Mouse (Mus musculus): ENCODE results near the gene Irs3. TPM values are rescaled to one million over a fixed set of nuclear protein-coding genes. Genes with fewer than 3 reads are reported as not detected.
A peak's percentile ranks its signal among the peaks of the same experiment; 100 is the strongest.

The Irs3 gene
- polyA plus RNA-seq, 1 experiment from 2014 or later = 0.06 TPM

- no peak for ATAC-seq (ENCODE audit: borderline replicate concordance, extremely low read depth, low FRiP score, low TSS enrichment)
- Histone ChIP-seq H3K9ac (no peak overlapping the region), H3K27ac (no peak overlapping the region), H3K27me3 (no peaks in the 10 kb centered on the region), H3K4me2 (no peak overlapping the region), H3K36me3 (peaks cover 8% of the 10 kb centered on the region), H3K9me3 (no peaks in the 10 kb centered on the region), H3K4me1 (peaks cover 18% of the 10 kb centered on the region), H3K4me3 (no peak overlapping the region)
- WGBS = 92% methylated on average over 10 of the region's 10 CpGs
Measured at GRCm38 (mm10) chr5:137653366-137653765, 7.9 kb upstream of the Irs3 start.

GRCm38 (mm10) chr5:137652474-137652873 lies 7.0 kb upstream of the Irs3 start:
- H3K27ac ChIP-seq = no peak overlapping the region
- peaks cover 21% of the 10 kb centered on the region for H3K4me1 ChIP-seq
- no peak for ATAC-seq (ENCODE audit: borderline replicate concordance, extremely low read depth, low FRiP score, low TSS enrichment)
- H3K27me3 ChIP-seq = no peaks in the 10 kb centered on the region
- H3K4me2 ChIP-seq = no peak overlapping the region
- WGBS = 11% methylated on average over 3 of the region's 3 CpGs
- no peaks in the 10 kb centered on the region for H3K9me3 ChIP-seq
- no peak overlapping the region for H3K4me3 ChIP-seq
- no peak overlapping the region for H3K9ac ChIP-seq
- H3K36me3 ChIP-seq = peaks cover 5% of the 10 kb centered on the region

GRCm38 (mm10) chr5:137649669-137650571 lies 4.4 kb upstream of the Irs3 start:
- 12% methylated on average over 18 of the region's 18 CpGs for WGBS
- Histone ChIP-seq H3K4me1 (peaks cover 21% of the 10 kb centered on the region), H3K4me3 (no peak overlapping the region), H3K4me2 (peak overlapping the region; percentile 39; the same call in 1 of the 2 replicates), H3K27ac (no peak overlapping the region), H3K36me3 (peaks cover 2% of the 10 kb centered on the region), H3K27me3 (peaks cover 16% of the 10 kb centered on the region), H3K9ac (no peak overlapping the region), H3K9me3 (no peaks in the 10 kb centered on the region)
- ATAC-seq (ENCODE audit: borderline replicate concordance, extremely low read depth, low FRiP score, low TSS enrichment) = no peak; the same call in 1 of the 2 replicates

- WGBS = 33% methylated on average over 4 of the region's 4 CpGs
- no peak overlapping the region for H3K4me2 ChIP-seq
- H3K4me3 ChIP-seq = no peak overlapping the region
- H3K9me3 ChIP-seq = no peaks in the 10 kb centered on the region
- H3K27me3 ChIP-seq = peaks cover 23% of the 10 kb centered on the region
- H3K4me1 ChIP-seq = peaks cover 22% of the 10 kb centered on the region
- H3K9ac ChIP-seq = no peak overlapping the region
- ATAC-seq (ENCODE audit: borderline replicate concordance, extremely low read depth, low FRiP score, low TSS enrichment) = no peak
- H3K36me3 ChIP-seq = no peaks in the 10 kb centered on the region; the same call in 1 of the 2 replicates
- H3K27ac ChIP-seq = no peak overlapping the region
Measured at GRCm38 (mm10) chr5:137649251-137649650, 3.7 kb upstream of the Irs3 start.

GRCm38 (mm10) chr5:137647827-137648601 lies 2.5 kb upstream of the Irs3 start:
- Histone ChIP-seq H3K27ac (no peak overlapping the region), H3K4me3 (no peak overlapping the region), H3K4me1 (peaks cover 22% of the 10 kb centered on the region), H3K9ac (no peak overlapping the region), H3K27me3 (peaks cover 27% of the 10 kb centered on the region), H3K36me3 (no peaks in the 10 kb centered on the region), H3K4me2 (no peak overlapping the region), H3K9me3 (no peaks in the 10 kb centered on the region)
- no peak for ATAC-seq (ENCODE audit: borderline replicate concordance, extremely low read depth, low FRiP score, low TSS enrichment)
- WGBS = 41% methylated on average over 9 of the region's 9 CpGs

- Histone ChIP-seq H3K4me1 (peaks cover 18% of the 10 kb centered on the region), H3K4me3 (peak overlapping the region; percentile 32), H3K36me3 (peaks cover 24% of the 10 kb centered on the region), H3K9me3 (no peaks in the 10 kb centered on the region), H3K9ac (no peak overlapping the region), H3K27ac (no peak overlapping the region), H3K27me3 (peaks cover 27% of the 10 kb centered on the region), H3K4me2 (peak overlapping the region; percentile 50)
- no peak for ATAC-seq (ENCODE audit: borderline replicate concordance, extremely low read depth, low FRiP score, low TSS enrichment)
- 4% methylated on average over 44 of the region's 44 CpGs for WGBS
Measured at GRCm38 (mm10) chr5:137645091-137645651, 343 bp downstream of the Irs3 start.

GRCm38 (mm10) chr5:137644484-137644883 lies 1.0 kb downstream of the Irs3 start:
- H3K9ac ChIP-seq = no peak overlapping the region
- peaks cover 11% of the 10 kb centered on the region for H3K4me1 ChIP-seq
- no peak overlapping the region for H3K27ac ChIP-seq
- peaks cover 27% of the 10 kb centered on the region for H3K27me3 ChIP-seq
- H3K4me2 ChIP-seq = peak overlapping the region; percentile 50
- H3K9me3 ChIP-seq = no peaks in the 10 kb centered on the region
- ATAC-seq (ENCODE audit: borderline replicate concordance, extremely low read depth, low FRiP score, low TSS enrichment) = no peak
- no peak overlapping the region for H3K4me3 ChIP-seq
- peaks cover 31% of the 10 kb centered on the region for H3K36me3 ChIP-seq
- whole genome bisulfite sequencing = 41% methylated on average over 19 of the region's 19 CpGs

GRCm38 (mm10) chr5:137642886-137643285 lies 2.6 kb downstream of the Irs3 start:
- no peaks in the 10 kb centered on the region for H3K9me3 ChIP-seq
- WGBS = 42% methylated on average over 4 of the region's 4 CpGs
- peaks cover 27% of the 10 kb centered on the region for H3K27me3 ChIP-seq
- no peak overlapping the region for H3K9ac ChIP-seq
- H3K4me2 ChIP-seq = no peak overlapping the region
- peaks cover 6% of the 10 kb centered on the region for H3K4me1 ChIP-seq
- H3K36me3 ChIP-seq = peaks cover 46% of the 10 kb centered on the region
- ATAC-seq (ENCODE audit: borderline replicate concordance, extremely low read depth, low FRiP score, low TSS enrichment) = no peak
- H3K4me3 ChIP-seq = no peak overlapping the region
- H3K27ac ChIP-seq = no peak overlapping the region

GRCm38 (mm10) chr5:137641054-137641453 lies 4.5 kb downstream of the Irs3 start, which contains the start of gene Sap25:
Sap25 (plus strand) TSS chr5:137641334.
- Histone ChIP-seq H3K36me3 (peaks cover 64% of the 10 kb centered on the region), H3K4me2 (no peak within 1 kb of the TSS), H3K9ac (no peak within 1 kb of the TSS; the same call in 1 of the 2 replicates), H3K4me3 (no peak within 1 kb of the TSS), H3K4me1 (peaks cover 6% of the 10 kb centered on the region), H3K27ac (no peak within 1 kb of the TSS), H3K9me3 (no peaks in the 10 kb centered on the region), H3K27me3 (peaks cover 23% of the 10 kb centered on the region)
- WGBS = 84% methylated on average over 19 of the region's 19 CpGs
- no peak for ATAC-seq (ENCODE audit: borderline replicate concordance, extremely low read depth, low FRiP score, low TSS enrichment)

GRCm38 (mm10) chr5:137639472-137639871 lies 6.0 kb downstream of the Irs3 start:
- no peak overlapping the region for H3K4me3 ChIP-seq
- no peaks in the 10 kb centered on the region for H3K4me1 ChIP-seq
- no peak overlapping the region for H3K4me2 ChIP-seq
- ATAC-seq (ENCODE audit: borderline replicate concordance, extremely low read depth, low FRiP score, low TSS enrichment) = no peak; the same call in 1 of the 2 replicates
- peaks cover 7% of the 10 kb centered on the region for H3K27me3 ChIP-seq
- H3K9ac ChIP-seq = no peak overlapping the region
- WGBS = 64% methylated on average over 7 of the region's 7 CpGs
- H3K27ac ChIP-seq = no peak overlapping the region
- H3K36me3 ChIP-seq = peaks cover 79% of the 10 kb centered on the region
- H3K9me3 ChIP-seq = no peaks in the 10 kb centered on the region

- Histone ChIP-seq H3K27me3 (no peaks in the 10 kb centered on the region), H3K9ac (no peak overlapping the region), H3K4me2 (no peak overlapping the region), H3K27ac (peak overlapping the region; percentile 24; the same call in 1 of the 2 replicates), H3K4me3 (no peak overlapping the region), H3K36me3 (peaks cover 50% of the 10 kb centered on the region), H3K9me3 (no peaks in the 10 kb centered on the region), H3K4me1 (peaks cover 38% of the 10 kb centered on the region)
- 66% methylated on average over 12 of the region's 12 CpGs for WGBS
- ATAC-seq (ENCODE audit: borderline replicate concordance, extremely low read depth, low FRiP score, low TSS enrichment) = no peak
Measured at GRCm38 (mm10) chr5:137633397-137634084, 12.0 kb downstream of the Irs3 start.
